Mouse (Mus musculus): ENCODE results near the gene Ptcd1.

- no peak for TF ChIP-seq MAFK (IDR thresholded peaks at IDR 0.05; ENCODE audit: insufficient replicate concordance, low read length)
- no peak for TF ChIP-seq TCF12 (IDR thresholded peaks at IDR 0.05; ENCODE audit: low read depth, low read length)
- TF ChIP-seq ZNF384 (IDR thresholded peaks at IDR 0.05; ENCODE audit: low read depth, low read length): no peak
- TF ChIP-seq CTCF (conservative IDR thresholded peaks at IDR 0.05 in 1 of 2, IDR thresholded peaks at IDR 0.05 in 1 of 2; ENCODE audit: low read depth in 2 of 2, low read length in 2 of 2): no peak
Observed at GRCm38 (mm10) chr5:145105694-145106275, 61.1 kb downstream of the Ptcd1 start.

Data from CH12.LX (cell line).